Mouse (Mus musculus) G1E-ER4 (cell line): ENCODE measurements around the gene Rpusd4. TPM values are rescaled to one million over a fixed set of nuclear protein-coding genes. Genes with fewer than 3 reads are reported as not detected.

Experiments used
- GATA1 ChIP-seq: IDR thresholded peaks from one replicate; pipeline ENCODE4 v1.8.0; 2012; ENCODE audit warnings: low read length, inconsistent platforms
- polyA plus RNA-seq: library from polyadenylated mRNA; stranded (reverse); fragments of >175 nt; gene quantifications from 2 replicates; pipeline ENCODE4 v1.2.3, GENCODE M21; 2012

Gene Rpusd4
- polyA plus RNA-seq, 1 experiment, result 1.1 TPM

DNA sequence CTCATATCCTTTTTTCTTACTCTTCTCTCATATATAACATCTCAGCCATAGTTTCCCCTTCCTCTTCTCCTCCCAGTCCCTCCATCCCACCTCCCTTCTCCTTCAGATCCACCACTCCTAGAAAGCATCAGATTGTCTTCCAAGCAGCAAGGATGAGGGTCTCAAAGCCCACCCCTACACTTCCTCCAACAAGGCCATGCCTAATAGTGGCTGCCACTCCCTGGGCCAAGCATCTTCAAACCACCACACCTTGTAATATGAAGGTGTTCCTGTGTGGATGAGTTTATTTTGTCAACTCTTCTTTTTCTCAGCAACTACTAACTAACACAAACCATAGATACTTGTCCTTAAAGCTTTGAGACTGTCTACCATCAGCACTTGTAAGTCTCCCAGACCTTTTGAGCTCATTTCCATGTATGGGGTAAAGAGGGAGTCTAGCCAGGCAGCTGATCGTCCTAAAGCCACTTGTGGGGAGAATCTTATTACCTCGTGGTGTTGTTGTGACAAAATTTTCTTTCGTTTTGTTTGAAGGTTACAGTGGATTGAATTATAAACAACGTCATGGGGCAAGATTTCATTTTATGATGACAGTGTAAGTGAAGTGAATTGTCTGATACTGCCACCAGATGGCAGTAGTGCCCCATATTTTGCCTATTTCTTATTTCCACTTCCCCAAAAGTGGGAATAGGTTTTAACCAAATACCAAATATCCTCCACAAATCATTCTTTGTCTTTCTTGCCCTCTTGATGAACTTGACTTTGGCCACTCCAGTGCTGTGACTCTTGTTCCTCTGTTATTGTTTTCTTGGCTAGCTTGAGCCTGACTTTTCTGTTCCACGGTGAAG, 14.6 kb downstream of the Rpusd4 start:
- TF ChIP-seq GATA1, result no peak

DNA sequence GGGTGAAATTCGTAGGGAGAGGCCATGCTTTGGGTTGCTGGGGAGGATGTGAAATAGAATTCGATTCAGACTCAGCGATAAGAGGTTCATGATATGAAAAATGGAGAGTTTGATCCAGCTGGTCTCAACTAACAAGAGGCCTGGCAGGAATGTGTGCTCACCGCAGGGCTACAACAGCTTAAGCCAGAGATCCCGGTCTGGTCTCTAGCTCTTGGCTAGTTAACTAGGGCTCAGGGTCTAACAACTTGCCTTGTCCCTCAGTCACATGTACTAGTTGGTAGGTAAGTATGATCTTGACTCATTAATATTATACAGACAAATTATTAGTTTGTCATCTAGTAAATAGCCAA, 15.2 kb downstream of the Rpusd4 start:
- TF ChIP-seq GATA1, result no peak

DNA sequence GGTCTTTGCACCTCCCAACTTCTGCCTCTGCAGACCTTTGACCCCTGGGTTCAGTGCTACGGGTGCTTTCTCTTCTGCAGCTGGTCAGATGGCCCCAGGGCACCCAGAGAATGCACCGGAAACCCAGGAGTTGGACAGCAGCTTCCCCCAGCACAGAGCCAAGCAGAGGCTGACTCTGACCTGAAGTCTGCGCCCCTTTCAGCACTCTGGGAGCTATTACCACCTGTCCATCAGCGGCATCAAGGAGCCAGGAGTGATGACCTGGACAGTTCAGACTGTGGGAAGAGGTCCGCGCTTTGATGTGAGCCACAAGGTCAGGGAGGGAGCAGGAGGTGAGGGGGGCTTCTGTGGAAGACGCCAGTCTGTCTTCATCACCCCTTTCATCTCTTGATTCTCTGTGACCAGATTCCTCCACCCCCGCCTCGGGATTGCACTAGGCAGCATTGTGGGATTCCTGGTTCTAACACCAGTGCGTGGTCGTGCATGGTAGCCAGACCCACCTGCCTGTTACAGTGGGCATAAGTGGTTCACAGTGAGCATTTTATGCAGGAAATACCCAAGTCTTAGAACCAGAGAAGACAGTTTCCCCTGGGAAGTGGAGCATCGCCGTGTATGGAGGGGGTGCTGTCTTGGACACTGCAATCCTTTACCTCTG, 15.9 kb downstream of the Rpusd4 start:
- TF ChIP-seq GATA1, result no peak

DNA sequence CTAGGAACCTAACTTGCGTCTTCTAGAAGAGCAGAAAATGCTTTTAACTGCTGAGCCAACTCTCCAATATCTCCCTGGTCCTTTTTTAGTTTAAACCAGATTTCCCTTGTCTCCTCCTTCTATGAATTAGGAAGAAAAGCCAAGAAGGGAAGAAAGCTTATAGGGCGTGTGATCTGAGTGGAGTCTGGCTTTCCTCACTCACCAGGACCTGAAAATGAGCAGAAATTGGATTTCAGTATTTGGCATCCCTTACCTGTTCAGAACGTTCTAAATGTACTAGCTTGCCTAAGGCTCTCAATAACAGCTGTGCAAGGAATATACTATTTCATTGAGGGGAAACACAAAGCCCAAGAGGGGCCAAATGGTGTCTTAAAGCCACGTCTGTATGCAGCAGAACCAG, 16.7 kb downstream of the Rpusd4 start:
- no peak for TF ChIP-seq GATA1

DNA sequence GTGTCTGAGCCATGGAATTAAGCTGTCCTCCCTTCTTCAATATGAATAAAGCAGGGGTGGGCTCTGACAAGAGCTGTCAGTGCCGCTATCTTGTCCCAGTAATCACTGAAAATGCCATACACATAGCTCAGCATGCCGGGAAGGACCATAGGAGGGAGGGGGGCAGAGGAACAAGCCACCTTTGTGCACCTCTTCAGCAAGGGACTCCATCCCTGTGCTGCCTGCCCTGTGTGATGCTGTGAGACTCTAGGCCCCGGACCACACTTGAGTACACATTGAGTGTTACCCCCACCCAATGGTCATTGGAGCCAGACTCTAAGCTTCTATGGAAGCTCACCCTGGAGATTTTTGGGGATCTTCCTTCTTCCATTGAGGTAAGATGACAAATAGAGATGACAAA, 18.7 kb downstream of the Rpusd4 start:
- no peak for TF ChIP-seq GATA1

DNA sequence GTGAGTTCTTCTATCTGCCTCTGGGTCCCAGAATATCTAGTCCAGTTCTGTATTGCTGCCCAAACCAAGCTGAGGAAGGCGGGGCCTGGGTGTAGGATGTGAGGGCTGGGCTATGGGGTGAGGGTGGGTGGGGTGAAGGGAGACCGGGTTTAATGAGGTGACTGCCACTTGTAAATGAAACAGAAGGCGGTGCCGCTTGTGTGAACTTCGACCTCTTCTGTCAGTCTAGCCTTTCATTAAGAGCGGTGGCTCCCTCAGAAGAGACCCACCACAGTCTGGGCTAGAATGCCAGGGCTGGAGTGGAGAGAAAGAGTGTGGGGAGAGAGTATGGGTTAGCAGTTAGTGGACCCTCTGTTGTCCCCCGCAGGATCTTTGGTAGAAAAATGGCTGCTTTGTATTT, 22.3 kb downstream of the Rpusd4 start:
- TF ChIP-seq GATA1, result no peak

DNA sequence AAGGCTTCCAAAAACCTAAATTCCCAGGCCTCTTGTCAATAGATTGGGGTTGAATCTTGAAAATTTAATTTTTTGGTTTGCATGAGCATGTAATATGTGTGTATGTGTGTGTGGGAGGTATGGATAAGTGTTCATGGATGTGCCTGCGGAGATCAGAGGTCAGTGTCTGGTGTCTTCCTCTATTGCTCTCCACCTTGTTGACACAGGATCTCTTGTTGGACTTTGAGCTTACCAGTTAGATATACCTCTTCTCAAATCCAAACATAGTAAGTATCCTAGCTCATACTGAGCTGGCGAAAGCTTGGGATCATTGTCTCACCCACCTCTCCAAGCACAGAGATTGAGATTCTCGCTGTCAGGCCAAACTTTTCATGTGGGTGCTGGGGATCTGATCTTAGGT, 22.8 kb downstream of the Rpusd4 start:
- TF ChIP-seq GATA1, result no peak

DNA sequence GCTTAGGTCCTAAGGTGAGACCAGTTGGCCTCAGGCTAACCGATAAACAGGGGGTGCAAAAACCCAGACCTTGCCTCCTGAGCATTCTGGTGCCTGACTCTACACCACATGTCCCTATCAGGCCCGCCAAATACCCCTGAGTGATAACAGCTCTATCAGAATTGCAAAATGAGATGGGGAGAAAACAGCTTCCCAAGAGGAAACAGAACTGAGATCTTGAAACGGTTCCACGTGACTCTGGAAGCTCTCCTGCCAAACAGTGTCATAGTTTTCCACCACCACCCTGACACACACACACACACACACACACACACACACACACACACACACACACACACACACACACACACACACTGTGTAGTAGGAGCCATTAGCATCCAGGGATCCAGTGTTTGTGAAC, 23.3 kb downstream of the Rpusd4 start:
- no peak for TF ChIP-seq GATA1

DNA sequence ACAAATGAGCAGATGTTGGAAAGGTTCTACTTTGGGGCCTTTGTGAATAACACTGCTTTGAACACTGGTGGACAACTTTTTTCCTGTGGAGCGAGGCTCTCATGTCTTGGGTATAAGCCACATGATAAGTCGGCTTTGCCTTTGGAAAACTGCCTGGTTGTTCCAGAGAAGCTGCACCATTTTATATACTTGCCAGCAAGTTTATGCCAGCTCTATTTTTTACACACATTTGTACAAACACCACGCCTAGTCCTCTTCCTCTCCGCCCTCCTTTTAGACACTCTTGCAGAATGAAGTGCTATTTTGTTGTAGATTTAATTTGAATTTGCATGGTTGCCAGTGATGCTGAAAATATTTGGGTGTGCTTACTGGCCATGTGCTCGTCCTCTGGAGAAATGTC, 25.8 kb downstream of the Rpusd4 start:
- TF ChIP-seq GATA1, result no peak

DNA sequence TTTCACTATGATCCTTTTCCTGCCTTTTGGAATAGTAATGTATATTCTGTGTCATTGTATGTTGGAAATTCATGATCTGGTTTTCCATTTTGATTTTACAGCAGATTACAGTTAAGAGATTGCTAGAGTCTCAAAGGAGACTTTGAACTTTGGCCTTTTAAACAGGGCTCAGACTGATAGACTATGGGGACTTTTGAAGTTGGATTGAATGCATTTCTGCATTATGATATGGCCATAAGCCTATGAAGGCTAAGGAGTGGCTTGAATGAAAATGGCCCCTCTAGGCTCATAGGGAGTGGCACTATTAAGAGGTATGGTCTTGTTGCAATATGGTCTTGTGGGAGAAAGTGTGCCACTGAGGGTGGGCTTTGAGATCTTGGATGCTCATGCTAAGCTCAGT, 30.1 kb downstream of the Rpusd4 start:
- no peak for TF ChIP-seq GATA1

DNA sequence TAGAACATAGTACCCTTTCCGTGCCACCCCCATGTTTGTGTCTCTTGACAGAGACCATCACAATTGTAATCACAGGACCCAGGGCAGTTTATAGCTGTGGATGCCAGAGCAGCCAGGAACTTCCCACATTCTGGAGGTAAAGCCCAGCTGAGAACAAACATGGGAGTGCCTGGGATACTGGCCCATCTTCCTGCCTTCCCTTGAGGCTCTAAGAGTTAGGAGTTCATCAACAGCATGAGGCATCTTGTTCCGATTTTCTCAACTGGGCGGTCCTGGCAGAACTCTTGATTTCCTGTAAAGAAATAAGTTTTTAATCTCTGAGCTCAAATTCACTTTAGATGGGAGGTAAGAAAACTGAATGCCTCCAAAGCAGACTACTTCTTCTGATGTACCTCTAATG, 34.5 kb downstream of the Rpusd4 start:
- TF ChIP-seq GATA1, result no peak

DNA sequence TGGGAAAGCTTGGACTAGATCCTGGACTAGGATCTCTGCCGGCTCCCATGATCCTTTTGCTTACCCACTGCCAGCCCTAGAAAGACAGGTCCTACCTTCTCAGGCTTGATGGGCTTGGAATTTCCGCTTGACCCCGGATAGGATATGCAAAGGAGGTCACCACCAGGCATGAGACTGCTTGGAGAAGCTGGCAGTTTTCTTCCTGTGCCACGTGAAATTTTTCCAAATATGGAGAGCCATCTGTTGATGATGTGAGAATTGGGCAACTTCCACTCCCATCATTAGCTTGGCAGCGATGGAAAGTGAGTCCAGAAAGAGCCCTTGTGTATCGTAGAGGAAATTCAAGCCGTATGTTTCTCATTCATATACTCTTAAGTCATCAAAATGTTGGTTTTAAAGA, 39.8 kb downstream of the Rpusd4 start:
- no peak for TF ChIP-seq GATA1

DNA sequence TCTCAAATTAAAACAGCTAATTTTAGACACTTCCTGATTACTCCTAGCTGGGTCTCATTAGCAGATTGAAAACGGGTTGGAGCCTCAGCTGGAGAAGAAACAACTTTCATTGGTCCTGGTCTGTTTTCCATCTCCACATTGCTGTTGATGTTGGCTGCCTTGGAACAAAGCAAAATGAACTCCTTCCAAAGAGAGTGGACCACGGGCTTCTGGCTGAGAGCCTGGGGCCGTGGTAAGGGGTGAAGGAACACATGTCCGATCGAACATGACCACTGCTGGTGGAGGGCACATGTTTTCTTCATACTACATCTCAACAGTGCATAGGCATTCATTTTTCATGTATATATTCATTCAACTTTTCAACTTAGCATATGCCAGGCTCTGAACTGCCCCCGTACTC, 42.7 kb downstream of the Rpusd4 start:
- no peak for TF ChIP-seq GATA1

DNA sequence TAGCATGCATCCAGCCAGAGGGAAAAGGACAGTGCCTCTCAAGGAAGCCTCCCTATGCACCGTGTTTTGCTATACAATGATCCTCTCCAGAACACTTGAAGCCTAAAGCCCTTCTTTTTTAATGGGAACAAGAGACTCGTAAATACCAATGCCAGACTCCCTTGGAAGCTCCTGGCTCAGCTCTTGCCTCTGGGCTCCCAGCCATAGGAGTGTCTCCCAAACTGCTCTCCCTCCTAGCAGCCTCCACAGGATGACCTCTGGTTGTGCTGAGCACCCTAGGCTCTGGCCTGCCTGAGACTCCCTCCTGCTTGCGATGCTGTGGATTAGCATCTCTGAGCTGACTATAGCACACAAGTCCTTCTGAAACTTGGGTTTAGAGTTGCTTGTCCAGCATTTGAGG, 44.9 kb downstream of the Rpusd4 start:
- TF ChIP-seq GATA1, result no peak

DNA sequence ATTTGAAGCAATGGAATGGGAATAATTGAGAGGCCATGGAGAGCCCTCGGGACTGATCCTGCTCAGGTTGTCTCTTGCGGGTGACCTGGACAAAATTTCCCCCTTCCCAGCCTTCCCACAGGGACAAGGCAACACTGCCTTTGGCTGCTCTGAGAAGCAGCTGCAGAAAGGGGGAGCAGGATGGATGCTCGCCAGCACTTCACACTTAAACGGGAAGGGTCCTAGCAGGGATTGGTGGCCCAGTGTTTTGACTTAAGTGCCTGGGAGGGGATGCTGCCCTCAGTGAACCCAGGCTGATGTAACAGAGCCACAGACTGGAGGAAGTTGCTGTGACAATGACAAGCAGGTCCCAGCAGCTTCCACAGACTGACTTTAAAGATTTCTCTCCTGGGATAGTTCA, 45.9 kb downstream of the Rpusd4 start:
- no peak for TF ChIP-seq GATA1

DNA sequence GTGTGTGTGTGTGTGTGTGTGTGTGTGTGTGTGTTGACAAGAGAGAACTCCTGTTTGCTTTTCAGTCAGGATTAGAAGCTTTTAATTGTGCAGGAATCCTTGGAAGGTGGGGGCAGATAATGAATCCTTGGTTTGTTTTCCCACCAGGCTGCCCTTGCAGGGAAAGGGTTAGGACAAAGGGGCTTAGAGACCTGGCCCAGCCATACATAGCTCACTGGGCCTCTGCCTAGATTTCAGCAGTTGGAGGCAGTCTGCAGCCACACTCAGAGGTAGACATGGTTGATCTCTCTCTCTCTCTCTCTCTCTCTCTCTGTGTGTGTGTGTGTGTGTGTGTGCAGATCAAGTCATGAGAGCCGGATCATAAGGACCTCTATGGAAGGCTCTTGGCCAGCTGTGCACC, 46.6 kb downstream of the Rpusd4 start:
- no peak for TF ChIP-seq GATA1

DNA sequence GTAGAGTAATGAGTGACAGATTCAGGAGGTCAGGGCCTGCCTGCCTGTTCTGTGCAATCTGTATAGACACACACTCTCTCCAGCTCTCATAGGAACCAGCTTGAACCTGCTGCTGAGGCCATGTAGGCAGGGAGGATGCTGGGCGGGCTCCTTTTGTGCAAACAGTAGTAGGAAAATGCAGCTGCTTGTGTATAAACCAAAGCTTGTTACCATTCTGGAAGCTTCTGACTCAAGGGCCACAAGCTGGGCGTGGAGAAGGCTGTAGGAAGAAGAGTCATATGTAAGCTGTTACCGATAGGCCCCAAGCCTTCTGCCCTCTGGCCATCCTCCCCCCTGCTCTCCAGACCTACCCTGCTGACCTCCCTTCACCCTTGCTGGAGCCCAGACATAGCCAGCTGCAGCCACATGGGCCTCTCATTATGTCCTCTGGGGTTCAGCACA, 49.1 kb downstream of the Rpusd4 start:
- no peak for TF ChIP-seq GATA1
